Mouse (Mus musculus) embryonic fibroblast, embryonic 13.5 days (primary cell): ENCODE measurements at regions not wholly inside any gene's neighbourhood (a gene's known extent, or its start where the extent isn't known, plus 50 kb on each side); places are given as distances from the start of the nearest gene placed in this dataset.

Experiments used
- CTCF ChIP-seq: IDR thresholded peaks from 2 replicates; pipeline ENCODE4 v1.5.1; 2011; ENCODE audit warnings: mild to moderate bottlenecking, control low read depth, low read length, moderate library complexity, borderline replicate concordance; ENCODE audit not compliant: insufficient read depth
- POLR2A ChIP-seq: IDR thresholded peaks from 2 replicates; pipeline ENCODE4 v1.6.1; 2011; ENCODE audit warnings: low read depth, mild to moderate bottlenecking, control low read depth, low read length, moderate library complexity

- TF ChIP-seq CTCF (no peak), POLR2A (no peak)
These were observed 174.3 kb downstream of the Abcc12 start for GRCm38 (mm10) chr8:86406196-86406595.
